Mouse (Mus musculus) CH12F3 (cell line): ENCODE measurements around the gene C8a.

Source experiments
- in situ Hi-C: fragments of 300-500 bp; cut with MboI; formaldehyde crosslinking; loops from 2 replicates; pipeline ENCODE4 v1.14.3; 2020; ENCODE audit warnings: low sequenced_read_pairs

C8a gene

DNA sequence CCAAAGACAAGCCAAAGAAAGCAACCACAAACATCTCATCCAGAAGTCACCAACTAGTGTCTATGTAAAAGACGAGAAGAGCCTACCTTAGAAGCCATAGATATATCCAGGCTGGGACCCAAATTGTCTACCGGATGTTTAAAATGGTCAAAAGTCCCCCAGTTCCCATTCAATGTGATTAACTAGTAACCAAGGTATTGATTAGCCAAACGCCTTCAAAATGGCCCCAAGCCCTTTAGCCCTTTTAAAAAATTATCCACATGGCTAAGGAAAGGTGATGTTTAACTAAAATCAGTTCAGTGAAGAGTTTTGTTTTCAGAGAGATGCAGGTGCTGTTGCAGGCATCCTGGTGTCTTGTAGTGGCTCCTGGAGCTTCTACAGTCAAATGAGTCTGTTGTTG lies at the start of gene C8a:
TSS of gene C8a (minus strand) at position 76 of the 400 bp plus-strand sequence.
- in situ Hi-C loops = no loop called here

DNA sequence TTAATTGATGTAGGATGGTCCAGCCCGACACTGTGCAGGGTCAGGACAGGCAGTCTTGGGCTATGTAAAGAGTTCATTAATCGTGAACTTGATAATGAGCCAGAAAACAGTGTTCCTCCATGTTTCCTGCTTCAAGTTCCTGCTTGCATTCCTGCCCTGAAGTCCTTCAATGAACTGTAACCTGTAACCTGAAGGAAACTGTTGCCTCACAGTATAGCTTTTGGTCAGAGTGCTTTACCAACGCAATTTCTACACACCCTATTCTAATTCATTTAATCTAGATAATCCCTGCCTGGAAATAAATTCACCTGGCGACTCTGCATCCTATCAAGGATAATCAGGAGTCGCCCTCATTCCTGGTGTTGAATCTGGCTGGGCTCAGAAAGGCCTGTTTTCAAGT lies 49.2 kb upstream of the C8a start:
- in situ Hi-C loops = no loop called here

DNA sequence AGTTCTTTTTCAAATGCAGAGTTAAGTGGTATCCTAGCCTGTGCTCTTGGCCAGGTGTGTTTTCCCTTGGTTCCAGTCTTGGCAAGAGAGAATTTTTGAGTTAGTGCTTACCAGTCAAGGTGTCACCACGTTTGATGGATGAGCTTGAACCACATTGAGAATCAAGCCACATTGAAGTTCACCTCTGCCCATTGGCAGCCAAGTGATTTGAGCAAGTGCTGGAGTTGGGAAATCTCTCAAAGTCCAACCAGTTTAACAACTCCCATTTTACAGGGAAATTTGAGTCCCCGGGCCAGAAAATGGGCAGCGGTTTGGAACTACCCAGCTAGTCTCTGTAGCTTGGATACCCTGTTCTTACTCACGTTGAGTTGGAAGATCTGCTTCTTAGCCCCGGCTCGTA lies 41.8 kb upstream of the C8a start:
- in situ Hi-C loops = no loop called here

DNA sequence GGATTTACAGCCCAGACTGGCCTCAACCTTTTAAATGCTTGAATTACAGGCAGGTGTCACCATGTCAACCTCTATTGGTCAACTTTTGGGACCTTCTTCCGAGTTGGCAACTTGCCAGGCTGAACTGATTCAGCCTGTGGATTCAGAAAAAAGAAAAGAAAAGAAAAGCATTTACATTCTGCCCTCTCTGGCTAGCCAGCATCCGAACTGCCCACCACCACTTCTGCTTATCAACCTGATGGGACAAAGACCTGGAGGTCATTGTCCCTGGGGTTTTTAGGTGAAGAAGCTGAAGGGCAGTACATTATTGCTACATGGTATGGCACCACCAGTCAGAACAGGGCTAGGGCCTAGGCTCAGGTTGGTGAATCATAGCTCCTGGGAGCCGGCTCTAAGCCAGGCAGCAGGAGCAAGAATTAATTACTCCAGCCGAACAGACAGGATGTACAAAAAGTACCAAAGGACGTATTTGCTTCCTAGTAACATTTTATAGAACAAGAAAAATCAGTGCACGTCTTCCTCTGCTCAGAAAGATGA lies 38.6 kb upstream of the C8a start:
- in situ Hi-C loops = no loop called here

DNA sequence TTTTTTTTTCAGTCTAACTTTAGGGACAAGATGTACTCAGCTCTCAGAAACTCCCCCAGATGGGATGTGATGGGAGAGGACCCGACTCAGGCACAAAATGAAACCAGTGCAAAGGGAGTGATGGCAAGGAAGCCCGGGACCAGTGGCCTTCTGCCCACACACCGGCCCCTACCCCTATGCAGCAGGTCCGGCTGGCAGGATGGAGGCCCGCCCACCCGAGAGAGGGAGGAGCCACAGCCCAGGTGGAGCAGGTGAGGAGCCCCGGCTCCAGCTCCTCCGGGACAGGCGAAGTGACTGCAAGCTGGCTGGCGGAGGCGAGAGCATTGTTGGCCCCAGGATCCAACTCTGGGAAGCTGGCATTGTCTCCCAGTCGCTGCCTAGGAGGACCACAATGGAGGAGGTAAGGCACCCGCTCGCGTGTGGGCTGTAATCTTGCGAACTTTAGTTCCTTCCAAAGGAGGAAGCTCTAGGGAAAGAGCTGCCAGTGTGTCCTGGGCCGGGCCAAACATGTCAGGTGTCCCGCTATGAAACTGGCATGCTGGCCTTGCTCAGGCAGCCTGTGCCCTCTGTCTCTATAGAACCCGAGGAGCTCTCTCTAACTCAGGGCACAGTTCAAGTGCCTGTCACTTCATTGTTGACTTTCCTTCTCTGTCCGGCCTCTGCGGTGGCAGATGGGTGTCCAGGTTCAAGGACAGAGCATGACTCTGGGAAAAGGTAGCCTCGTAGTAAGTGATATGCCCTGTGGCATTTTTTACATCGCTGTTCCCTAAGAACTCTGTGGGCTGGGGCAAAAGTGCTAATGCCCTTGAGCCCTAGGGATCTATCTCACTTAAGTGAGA lies 37.3 kb upstream of the C8a start, which contains the start of gene Fyb2:
TSS of gene Fyb2 (plus strand) at position 166 of the 839 bp plus-strand sequence.
- in situ Hi-C loops = no loop called here

DNA sequence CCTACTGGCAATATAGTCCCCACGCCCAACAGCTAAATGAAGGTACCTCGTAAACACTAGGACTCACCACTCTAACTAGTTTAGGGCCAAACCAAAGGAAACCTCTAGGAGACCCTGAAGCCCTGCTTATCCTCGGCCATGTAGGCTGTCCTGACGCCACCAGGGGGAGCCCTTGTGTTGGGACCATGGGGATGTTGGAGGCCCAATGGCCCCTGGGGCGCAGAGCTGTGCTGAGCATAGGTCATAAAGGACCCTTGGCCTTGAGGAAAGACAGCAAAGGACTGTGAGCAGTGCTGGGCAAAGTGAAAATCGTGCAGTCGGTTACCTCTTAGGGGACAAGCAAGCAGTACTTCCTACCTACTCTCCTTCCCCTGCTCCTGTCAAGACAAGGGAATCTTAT lies 35.5 kb upstream of the C8a start:
- in situ Hi-C loops = no loop called here

DNA sequence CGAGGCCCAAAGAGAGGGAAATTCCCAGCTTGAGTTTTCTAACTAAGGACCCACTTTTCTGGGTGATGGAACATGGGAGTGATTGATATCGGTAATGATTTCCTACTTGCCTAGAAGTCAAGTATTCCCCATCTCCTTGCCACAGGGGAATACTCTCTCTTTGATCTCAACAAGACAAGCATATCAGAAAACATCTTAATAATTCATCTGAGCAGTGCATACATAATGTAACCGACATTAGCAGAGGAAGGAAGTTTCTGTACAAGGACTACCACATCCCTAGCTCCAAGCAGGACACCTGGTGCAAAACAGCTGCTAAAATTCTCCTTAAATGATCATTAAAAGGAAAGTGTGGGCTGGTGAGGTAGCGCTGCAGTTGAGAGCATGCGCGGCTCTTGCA lies 28.9 kb upstream of the C8a start:
- in situ Hi-C loops = no loop called here

DNA sequence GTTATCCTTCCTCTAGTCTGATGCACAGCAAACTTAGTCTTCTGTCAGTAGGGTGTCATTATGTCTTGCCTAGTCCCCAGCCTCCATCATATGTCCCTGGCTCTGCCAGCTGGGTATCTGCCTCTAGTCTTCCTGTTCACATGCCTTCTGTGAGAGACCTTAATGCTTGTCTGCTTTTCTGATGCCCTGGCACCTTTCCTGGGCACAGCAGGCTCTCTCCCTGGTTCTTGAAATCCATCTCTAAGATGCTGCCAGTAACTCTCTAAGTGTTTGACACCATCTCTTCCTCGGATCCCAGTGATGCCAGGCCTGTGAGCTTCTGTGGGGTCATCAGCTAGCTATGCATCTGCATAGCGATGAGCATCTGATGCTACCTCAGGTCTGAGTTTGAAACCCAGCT lies 26.6 kb upstream of the C8a start:
- in situ Hi-C loops = no loop called here

DNA sequence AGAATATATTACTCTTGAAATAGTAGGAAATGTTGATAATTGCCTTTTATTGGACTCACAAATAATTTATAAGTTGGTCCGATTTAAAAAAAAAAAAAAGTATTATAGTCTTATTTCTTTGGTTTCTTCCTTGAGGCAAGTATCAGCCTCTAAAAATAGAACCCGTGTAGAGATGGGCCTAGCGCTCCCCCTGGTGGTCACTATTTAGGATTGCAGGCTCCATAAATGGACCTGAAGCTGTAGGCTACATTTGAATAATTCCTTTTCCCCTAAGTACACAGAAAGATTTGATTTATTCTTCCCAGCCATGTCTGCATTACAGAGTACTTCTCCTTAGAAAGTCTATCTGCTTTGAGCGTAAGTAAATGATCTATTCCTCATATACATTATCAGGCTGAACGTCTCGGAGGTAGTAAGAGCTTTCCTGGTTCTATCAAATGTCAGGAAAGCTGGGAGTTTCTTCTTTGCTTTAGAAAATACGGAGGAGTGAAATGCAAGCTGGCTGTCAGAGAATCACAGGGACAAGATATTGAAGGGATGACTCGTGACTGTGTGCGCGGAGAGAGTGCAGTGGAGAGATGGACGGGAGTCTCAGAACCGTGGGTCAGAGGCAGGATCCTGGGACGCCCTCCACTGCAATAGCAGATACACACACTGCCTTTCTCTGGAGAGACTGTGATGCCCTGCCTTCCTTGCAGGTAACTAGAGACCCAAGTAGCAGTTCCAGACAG lies 18.0 kb upstream of the C8a start:
- in situ Hi-C loops = no loop called here

DNA sequence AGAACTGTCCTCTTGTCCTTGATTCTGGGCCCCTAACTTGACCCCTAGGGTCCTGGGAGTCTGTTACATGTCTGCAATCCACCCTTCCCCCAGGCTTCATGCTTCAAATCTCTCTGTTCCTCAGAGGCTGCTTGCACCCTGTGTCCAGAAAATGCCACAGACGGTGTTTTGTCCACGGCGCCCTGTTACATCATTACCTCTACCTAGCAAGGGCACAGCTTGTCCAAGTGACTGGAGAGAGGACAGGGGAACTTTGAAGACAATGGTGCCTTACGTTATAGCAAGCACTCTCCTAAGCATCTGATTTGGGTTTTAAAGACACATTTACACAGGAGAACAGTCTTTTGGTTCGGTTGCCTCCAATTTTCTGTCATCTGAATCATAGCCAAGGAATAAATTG lies 17.4 kb upstream of the C8a start:
- in situ Hi-C loops = no loop called here

DNA sequence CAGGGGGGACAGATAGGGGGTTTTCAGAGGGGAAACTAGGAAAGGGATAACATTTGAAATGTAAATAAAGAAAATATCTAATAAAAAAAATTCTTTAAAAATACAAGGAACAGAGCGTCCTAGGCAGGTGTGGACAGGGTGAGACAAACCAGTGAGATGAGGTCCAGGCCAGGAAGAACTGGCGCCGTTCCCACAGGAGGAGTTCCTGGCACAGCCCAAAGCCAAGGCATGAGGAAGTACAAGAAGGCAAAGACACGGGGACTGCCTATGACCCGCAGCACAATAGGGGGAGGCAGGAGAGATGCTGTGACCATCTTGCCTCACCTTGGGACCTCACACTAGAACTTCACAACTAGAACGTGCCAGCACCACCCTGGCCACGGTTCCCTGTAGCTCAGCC lies 15.5 kb upstream of the C8a start:
- in situ Hi-C loops = no loop called here

DNA sequence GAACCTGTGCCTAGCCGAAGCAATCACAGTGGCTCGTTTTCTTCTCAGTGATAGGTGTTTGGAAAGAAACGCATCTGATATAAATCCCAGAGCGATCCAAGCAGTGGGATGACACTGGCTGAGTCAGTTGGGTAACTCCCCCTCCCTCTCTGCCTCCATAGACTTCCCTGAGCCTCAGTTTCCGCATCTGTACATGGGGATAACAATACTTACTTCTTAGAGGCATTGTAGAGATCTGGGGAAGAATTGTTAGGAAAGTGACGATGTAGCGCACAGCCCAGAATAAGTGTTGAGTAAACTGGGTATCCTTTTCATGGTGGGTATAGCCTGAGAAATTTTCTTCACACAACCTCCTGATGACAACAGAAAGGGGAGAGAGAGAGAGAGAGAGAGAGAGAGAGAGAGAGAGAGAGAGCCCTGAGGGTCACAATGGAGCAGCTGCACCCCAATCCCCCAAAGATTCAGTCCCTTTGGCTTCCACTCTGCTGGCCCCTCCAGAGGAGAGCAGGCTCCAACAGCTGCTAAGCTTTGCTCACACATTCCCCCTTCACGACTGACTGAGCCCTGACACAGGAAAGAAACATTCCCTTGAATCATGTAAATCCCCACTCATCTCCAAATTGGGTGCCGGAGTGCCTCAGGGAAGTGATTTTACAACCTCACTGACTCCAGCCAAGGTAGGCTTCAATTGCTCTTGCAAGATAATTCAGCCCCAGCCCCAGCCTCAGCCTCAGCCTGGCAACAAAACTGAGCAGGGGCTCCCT lies 12.5 kb upstream of the C8a start:
- in situ Hi-C loops = no loop called here

DNA sequence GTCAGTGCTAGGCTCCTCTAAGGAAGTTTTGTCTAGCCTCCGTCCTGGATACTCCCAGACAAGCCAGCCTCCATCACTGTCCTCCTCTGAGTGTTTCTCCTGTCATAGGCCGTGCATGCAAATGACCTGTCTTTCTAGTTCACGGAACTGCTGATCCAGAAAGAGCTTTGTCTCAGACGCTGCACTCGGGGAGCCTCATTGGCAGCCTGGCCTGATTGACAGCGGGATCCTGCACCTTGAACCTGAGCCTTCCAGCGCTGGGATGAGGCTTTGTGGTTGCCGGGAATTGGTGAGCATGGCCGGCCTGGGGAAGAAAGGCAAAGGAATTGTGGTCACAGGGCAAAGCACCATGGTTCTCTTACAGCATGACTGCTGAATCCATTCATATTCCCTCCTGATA lies 11.3 kb upstream of the C8a start:
- in situ Hi-C loops = no loop called here

DNA sequence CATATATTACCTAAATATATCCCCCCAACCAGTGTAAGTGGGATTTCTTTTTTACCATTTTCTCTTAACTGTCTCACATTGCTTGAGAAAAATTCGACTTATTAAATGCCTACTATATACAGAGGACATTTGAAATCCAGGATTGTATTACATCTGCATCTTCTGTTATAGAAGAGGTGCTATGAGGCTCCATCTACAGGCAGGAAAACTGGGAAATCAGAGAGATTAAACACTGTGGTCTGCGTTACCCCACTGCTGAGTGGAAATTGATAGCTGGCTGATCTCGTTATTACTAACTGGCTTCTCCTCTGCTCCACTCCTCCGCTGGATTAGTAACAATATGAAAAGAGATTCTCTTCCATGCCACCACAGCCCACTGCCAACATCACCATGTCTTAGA lies 366 bp downstream of the C8a start:
- in situ Hi-C loops = no loop called here

DNA sequence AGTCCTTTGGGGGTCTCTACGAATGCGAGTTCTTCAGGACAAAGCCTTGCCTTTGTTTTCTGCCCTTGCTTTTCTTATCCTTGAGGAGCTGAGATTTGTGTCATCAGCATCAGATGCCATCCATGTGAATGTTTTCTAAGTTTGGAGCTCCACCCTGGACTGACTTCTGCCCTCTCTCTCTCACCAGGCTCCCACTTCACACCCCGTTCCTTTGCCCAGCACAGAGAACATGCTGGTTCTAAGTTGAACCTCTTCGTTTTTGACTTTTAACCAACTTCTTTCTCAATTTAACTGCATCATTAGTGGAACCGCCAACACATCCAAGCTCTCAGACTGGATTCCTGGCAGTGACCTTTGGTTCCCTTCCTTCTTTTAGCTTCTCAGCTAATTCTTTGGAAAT lies 6.0 kb downstream of the C8a start:
- in situ Hi-C loops = no loop called here

DNA sequence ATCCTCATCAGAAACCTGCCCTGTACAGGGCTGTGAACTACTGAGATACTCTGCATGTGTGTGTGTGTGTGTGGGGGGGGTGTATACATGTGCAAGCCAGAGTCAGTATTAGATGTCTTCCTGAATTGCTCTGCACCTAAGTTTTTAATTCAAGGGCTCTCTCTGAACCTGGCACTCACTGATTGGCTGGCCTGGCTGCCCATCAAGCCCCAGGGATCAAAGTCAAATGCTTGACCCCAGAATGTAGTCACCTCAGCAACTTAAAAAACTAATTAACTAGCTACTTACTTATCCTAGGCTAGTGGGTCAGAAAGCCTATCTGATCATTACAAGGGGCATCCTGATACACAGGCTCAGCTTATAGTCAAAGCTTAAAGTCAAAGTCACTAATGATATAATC lies 6.6 kb downstream of the C8a start:
- in situ Hi-C loops = no loop called here

DNA sequence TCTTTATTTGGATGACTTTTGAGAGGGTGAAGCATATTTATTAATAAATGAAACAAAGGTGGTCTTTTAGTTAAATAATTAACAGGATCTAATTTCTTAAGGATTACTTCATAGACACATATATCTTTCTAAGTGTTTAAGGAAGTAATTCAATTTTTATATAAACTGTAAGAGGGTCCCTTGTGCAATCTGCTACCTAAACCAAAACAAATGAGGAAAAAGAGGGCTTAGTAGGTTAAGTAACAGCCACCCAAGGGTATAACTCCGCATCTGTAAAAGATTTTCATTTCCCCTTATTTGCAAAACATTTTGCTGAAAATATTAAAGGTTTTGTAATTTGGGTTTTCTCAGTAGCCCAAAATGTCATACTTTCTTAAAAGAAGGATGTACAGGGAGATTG lies 11.8 kb downstream of the C8a start:
- in situ Hi-C loops = no loop called here

DNA sequence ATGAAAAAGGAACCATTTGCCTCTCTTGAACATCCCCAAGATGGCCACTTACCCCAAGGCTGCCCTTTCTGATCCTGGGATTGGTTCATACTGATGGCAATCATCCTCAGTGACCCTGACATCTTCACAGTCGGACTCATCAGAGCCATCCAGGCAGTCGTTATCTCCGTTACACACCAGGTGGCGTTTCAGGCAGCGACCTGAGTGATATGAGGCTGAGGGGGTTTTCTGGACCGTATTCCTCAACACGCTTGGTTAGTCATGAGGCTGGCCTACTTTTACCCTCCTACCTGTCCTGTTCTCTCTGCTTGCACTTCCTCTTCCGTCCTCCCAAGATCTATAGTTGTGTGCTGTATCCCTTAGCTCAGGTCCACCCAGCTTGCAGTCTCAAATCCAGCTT lies 15.0 kb downstream of the C8a start:
- in situ Hi-C loops = no loop called here

DNA sequence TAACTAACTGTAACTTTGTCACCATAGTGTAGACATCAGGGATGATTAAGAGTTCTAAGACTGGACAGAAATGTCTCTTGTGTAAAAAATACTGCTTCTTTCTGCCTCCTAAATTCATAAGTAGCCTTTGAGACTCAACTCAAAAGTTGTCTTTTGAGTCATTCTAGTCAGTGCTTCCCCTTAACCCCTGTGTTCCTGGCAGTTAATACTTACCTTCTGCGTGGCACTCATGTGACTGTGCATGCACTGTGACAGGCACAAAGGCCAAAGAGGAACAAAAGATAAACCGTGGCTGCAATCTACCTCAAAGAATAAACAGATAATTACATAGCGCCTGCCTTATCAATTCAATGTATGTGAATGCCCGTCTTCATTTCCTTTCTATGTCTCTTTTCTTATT lies 18.4 kb downstream of the C8a start:
- in situ Hi-C loops = no loop called here

DNA sequence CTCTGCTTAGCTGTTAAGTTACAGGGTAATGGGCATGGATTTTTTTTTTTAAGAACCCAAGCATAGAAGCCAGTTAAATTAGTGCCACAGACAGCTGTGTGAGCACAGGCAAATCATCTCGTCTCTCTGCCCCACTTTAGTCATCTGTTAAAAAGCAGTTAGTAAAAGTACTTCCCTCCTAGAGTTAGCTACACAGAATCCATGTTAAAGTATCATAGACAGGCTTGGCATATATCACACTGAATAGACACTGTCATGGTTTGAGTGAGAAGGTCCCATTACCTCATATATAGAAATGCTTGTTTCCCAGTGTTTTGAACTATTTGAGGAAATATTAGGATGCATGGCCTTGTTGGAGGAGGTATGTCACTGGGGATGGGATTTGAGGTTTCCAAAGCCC lies 19.2 kb downstream of the C8a start, which contains the start of gene Gm17662:
TSS of gene Gm17662 (plus strand) at position 301 of the 400 bp plus-strand sequence.
- in situ Hi-C loops = no loop called here

DNA sequence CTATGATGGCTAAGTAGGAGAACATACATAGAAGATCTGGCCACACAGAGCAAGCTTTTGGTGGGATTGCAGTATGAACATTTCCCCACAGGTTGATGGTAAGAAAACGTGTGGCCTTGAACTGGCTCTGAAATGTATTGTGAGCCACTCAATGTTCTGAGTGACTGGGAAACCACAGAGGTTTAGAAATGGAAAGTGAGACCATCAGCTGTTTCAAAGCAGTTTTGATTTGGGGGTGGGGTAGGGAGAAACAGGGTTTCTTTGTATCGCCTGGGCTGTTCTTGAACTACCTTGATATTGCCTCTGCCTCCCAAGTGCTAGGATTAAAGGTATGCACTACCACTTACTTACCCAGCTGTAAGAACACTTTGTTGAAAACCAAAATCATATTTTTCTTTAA lies 21.0 kb downstream of the C8a start:
- in situ Hi-C loops = no loop called here
